Mouse (Mus musculus) erythroblast, adult 5-6 weeks (primary cell): Measurements from ENCODE around the gene Gm8332. TPM values are rescaled to one million over a fixed set of nuclear protein-coding genes. Genes with fewer than 3 reads are reported as not detected.
"Not testable (repeated sequence)": the region's sequence is repeated elsewhere in the genome, so short reads cannot be mapped to it uniquely, and the experiment has no call there.

ENCODE experiments used
- ATAC-seq: replicated peaks from 2 replicates; pipeline ENCODE4 v1.8.0; 2016; ENCODE audit warnings: moderate number of reproducible peaks, mild to moderate bottlenecking, moderate TSS enrichment, inconsistent platforms; ENCODE audit not compliant: poor library complexity, low FRiP score, severe bottlenecking
- total RNA-seq, 2 experiments: library from RNA; stranded (forward) in 1 of 2; stranded (reverse) in 1 of 2; fragments of 150-400 nt in 1 of 2; fragments of 200-764, 138-1000 nt in 1 of 2; gene quantifications; 2 replicates each; pipeline versions ENCODE4 v1.2.3 to v1.2.4; 2015 to 2017; ENCODE audit warnings: low replicate concordance in 2 of 2

The Gm8332 gene
- total RNA-seq (2015; ENCODE audit: low replicate concordance) = not detected in 2 replicates
- not detected in 2 replicates for total RNA-seq (2017; ENCODE audit: low replicate concordance)

- ATAC-seq = not testable (repeated sequence)
Measured at GRCm38 (mm10) chr12:88250000-88250399, at the start of gene Gm8332. TSS of gene Gm8332 (minus strand) at chr12:88250100.

- ATAC-seq = not testable (repeated sequence)
Measured at GRCm38 (mm10) chr12:88297171-88297570, 47.3 kb upstream of the Gm8332 start.

DNA sequence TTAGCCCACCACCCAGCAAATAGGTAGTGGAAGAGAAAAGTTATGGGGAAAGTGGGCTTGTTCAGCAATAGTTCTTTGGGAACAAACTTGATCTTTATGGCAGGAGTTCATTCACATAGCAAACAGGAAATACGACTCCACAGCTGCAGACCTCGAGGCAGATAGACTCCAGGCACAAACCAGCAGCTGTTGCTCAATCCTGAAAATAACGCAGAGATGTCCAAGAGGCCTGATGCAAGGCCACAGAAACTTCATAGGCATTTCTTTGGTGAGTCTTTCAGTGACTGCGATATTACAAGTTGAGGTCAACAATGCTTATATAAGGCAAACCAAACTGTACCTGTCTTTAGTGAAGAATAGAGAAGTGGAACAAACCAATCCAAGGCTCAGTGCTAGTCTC is 43.2 kb upstream of the Gm8332 start:
- ATAC-seq = not testable (repeated sequence)

DNA sequence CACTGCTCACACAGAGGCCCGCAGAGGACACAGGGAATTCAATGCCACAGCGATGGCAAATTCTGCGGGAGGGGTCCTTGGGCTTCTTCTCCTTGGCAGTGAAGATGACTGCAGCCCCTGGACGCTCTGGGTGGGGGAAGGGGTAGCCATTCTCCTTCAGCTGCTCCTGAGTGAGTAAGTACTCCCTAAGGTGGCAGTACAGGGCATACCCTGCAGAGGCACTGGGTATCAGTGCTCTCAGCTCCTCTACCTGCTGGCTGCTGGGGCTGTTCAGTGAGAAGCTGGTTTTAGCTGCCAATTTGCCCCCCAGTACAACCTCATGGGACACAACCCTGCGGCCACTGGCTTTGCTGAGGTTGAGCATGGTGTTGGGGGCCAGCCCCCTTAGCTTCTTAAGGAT is 35.3 kb upstream of the Gm8332 start:
- not testable (repeated sequence) for ATAC-seq

DNA sequence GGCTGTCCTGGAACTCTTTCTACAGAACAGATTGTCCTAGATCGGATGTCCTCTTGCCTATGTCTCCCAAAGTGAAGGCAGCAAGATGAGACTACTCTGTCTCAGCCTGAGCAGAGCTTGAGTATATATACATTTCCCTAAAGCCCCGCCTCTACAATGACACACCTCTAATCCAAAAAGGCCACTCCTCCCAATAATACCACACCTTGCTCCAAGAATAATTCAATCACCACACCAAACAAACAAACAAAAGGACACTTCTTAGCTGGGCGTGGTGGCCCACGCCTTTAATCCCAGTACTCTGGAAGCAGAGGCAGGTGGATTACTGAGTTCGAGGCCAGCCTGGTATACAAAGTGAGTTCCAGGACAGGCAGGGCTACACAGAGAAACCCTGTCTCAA is 24.5 kb upstream of the Gm8332 start, which contains the start of gene Gm5662:
Gene Gm5662 (minus strand): TSS at position 101 of the 400 bp plus-strand sequence.
- ATAC-seq = not testable (repeated sequence)

DNA sequence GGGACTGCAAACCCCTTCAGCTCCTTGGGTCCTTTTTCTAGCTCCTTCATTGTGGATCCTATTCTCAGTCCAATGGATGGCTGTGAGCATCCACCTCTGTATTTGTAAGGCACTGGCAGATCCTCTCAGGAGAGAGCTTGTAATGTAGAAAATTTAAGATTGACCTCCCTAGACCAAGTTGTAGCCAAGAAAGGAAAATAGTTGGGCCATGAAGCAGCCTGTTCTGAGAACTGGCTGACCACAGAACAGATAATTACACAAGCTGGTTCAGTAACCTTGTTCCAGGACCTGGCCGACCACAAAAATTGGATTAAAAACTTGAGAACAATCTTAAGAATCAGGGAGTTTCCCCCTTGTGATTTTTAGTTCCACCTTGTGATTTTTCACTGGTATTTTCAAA is 7.3 kb upstream of the Gm8332 start:
- no peak for ATAC-seq

DNA sequence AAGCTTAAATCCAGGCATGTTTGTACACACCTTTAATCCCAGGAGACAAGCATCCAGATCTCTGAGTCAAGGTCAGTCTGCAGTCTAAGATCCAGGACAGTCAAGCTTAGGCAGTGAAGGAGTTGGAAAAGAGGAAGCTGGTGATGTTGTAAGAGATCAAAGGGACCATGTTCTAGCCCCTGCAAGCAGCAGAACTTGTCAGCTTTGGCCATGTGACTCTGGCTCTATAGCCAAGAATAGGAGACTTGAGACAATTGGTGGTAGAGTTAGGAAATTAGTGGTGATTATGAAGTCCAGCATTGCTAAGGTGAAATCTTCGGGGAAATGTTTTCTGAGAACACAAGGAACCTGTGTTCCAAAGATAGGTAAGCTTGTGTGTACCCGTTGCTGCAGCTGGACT is 6.0 kb upstream of the Gm8332 start:
- ATAC-seq = not testable (repeated sequence)

DNA sequence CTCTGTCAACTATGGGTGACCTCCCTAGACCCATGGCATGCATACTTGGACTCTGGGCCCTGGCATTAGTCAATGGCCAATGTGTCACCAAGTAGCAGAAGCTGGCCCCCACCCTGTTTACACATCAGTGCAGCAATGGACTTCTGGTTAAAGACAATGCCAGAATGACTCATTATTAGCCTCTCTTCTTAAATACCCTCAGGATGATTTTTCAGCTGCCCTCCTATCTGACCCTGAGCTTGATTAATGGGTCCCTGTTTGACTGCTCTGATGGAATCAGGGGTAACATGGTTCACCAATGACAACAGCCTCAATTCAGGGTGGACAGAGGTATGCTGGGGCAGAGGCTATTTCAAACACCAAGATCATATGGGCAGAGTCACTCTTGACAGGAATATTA is 4.1 kb downstream of the Gm8332 start:
- ATAC-seq = not testable (repeated sequence)

DNA sequence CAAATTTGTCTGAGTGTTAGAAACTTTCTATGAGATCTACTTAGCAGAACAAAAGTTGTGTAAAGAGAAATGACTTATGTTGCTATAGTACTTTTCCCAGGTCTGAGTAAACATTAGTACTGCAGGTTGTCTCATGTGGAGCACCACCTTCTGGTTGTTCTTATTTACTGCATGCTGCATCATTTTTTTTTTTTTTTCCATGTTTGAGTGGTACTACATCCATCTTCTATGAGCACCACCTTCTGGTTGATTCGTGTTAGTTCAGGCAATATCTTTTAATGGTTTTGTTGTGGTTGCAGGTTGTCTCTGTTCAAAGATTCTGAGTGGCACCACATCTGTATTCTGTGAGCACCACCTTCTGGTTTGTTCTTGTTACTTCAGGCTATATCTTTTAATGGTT is 7.0 kb downstream of the Gm8332 start:
- ATAC-seq = not testable (repeated sequence)

GRCm38 (mm10) chr12:88219445-88219844 is 30.5 kb downstream of the Gm8332 start:
- ATAC-seq = no peak

DNA sequence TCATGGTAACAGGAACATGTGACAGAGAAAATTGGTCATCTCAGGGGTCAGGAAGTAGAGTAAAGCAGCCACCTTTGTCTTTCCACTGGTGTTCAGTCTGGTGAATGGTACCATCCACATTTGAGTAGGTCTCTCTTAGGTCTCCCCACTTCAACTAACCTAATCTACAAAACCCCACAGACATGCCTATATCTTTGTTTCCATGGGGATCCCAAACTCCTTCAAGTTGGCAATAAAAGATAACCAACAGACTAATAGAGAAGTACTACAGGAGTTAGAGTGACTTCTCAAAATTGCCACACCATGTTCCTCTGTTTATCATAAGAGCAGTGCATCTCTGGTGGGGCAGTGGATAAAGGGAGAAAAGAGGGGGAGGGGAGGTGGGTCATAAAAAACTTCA is 31.8 kb downstream of the Gm8332 start:
- not testable (repeated sequence) for ATAC-seq

- ATAC-seq = no peak
Measured at GRCm38 (mm10) chr12:88214641-88215040, 35.3 kb downstream of the Gm8332 start.

- ATAC-seq = not testable (repeated sequence)
Measured at GRCm38 (mm10) chr12:88211458-88211857, 38.4 kb downstream of the Gm8332 start.

GRCm38 (mm10) chr12:88202856-88203255 is 47.0 kb downstream of the Gm8332 start:
- no peak for ATAC-seq

Other genes with a start within 250 kb of the Gm8332 start
- gene Gm2075, start 238.3 kb downstream of the Gm8332 start, total RNA-seq (2015; ENCODE audit: low replicate concordance) = not detected in 2 replicates
- not detected in 2 replicates for gene Gm2075, start 238.3 kb downstream of the Gm8332 start, total RNA-seq (2017; ENCODE audit: low replicate concordance)
- gene Gm6803, start 231.3 kb downstream of the Gm8332 start, total RNA-seq (2015; ENCODE audit: low replicate concordance) = not detected in 2 replicates
- gene Gm6803, start 231.3 kb downstream of the Gm8332 start, total RNA-seq (2017; ENCODE audit: low replicate concordance) = not detected in 2 replicates
- not detected in 2 replicates for gene Gm2056, start 223.1 kb downstream of the Gm8332 start, total RNA-seq (2015; ENCODE audit: low replicate concordance)
- not detected in 2 replicates for gene Gm2056, start 223.1 kb downstream of the Gm8332 start, total RNA-seq (2017; ENCODE audit: low replicate concordance)
- gene Gm16368, start 166.4 kb downstream of the Gm8332 start, total RNA-seq (2015; ENCODE audit: low replicate concordance) = not detected in 2 replicates
- gene Gm16368, start 166.4 kb downstream of the Gm8332 start, total RNA-seq (2017; ENCODE audit: low replicate concordance) = not detected in 2 replicates
- gene Gm10436, start 68.0 kb downstream of the Gm8332 start, total RNA-seq (2015; ENCODE audit: low replicate concordance) = not detected in 2 replicates
- not detected in 2 replicates for gene Gm10436, start 68.0 kb downstream of the Gm8332 start, total RNA-seq (2017; ENCODE audit: low replicate concordance)
- gene Gm5662, start 24.4 kb upstream of the Gm8332 start, total RNA-seq (2015; ENCODE audit: low replicate concordance) = not detected in 2 replicates
- not detected in 2 replicates for gene Gm5662, start 24.4 kb upstream of the Gm8332 start, total RNA-seq (2017; ENCODE audit: low replicate concordance)
- gene Gm5039, start 73.9 kb upstream of the Gm8332 start, total RNA-seq (2015; ENCODE audit: low replicate concordance) = not detected in 2 replicates
- not detected in 2 replicates for gene Gm5039, start 73.9 kb upstream of the Gm8332 start, total RNA-seq (2017; ENCODE audit: low replicate concordance)
- gene Adck1, start 110.5 kb upstream of the Gm8332 start, total RNA-seq (2015; ENCODE audit: low replicate concordance) = 0.42 and 2.3 TPM in 2 replicates
- 1.8 and 2.0 TPM in 2 replicates for gene Adck1, start 110.5 kb upstream of the Gm8332 start, total RNA-seq (2017; ENCODE audit: low replicate concordance)